Mouse (Mus musculus) limb, embryonic 14.5 days (tissue): ENCODE results near the gene Gad2. TPM values are rescaled to one million over a fixed set of nuclear protein-coding genes. Genes with fewer than 3 reads are reported as not detected.

Experiments
- ATAC-seq: fragments of 200-750 bp; cut with Nextera tagmentation; 2 replicates; pipeline ENCODE4 v1.8.0; 2017; ENCODE audit warnings: low read depth, moderate number of reproducible peaks, moderate TSS enrichment; ENCODE audit not compliant: low FRiP score
- DNase-seq: peaks from one replicate; pipeline ENCODE4 v3.0.0-alpha.2; 2015; ENCODE audit warnings: low spot score
- H3K27ac ChIP-seq: fragments of 300-500 bp; sonication (generic); replicated peaks from 2 replicates; pipeline ENCODE4 v1.5.1; 2014; ENCODE audit warnings: low read depth, mild to moderate bottlenecking, low read length, moderate library complexity, mixed read lengths
- H3K27me3 ChIP-seq: fragments of 300-500 bp; sonication (generic); 2 replicates; pipeline ENCODE4 v1.6.1; 2014; ENCODE audit warnings: low read length, mixed read lengths; ENCODE audit not compliant: control insufficient read depth, insufficient read depth
- H3K36me3 ChIP-seq: fragments of 300-500 bp; sonication (generic); 2 replicates; pipeline ENCODE4 v1.6.1; 2014; ENCODE audit warnings: mild to moderate bottlenecking, low read length, moderate library complexity, mixed read lengths; ENCODE audit not compliant: control insufficient read depth, insufficient read depth
- H3K4me1 ChIP-seq: fragments of 300-500 bp; sonication (generic); 2 replicates; pipeline ENCODE4 v1.6.1; 2014; ENCODE audit warnings: antibody characterized with exemption, low read length, mixed read lengths; ENCODE audit not compliant: control insufficient read depth, insufficient read depth
- H3K4me2 ChIP-seq: fragments of 300-500 bp; sonication (generic); replicated peaks from 2 replicates; pipeline ENCODE4 v1.6.1; 2014; ENCODE audit warnings: low read depth, mild to moderate bottlenecking, low read length, moderate library complexity; ENCODE audit not compliant: severe bottlenecking
- H3K4me3 ChIP-seq: fragments of 300-500 bp; sonication (generic); replicated peaks from 2 replicates; pipeline ENCODE4 v1.5.1; 2014; ENCODE audit warnings: low read length
- H3K9ac ChIP-seq: fragments of 300-500 bp; sonication (generic); 2 replicates; pipeline ENCODE4 v1.6.1; 2014; ENCODE audit warnings: mild to moderate bottlenecking, low read depth, low read length, moderate library complexity; ENCODE audit not compliant: severe bottlenecking
- H3K9me3 ChIP-seq: fragments of 300-500 bp; sonication (generic); 2 replicates; pipeline ENCODE4 v1.6.1; 2016; ENCODE audit warnings: low read length; ENCODE audit not compliant: control insufficient read depth
- POLR2A ChIP-seq: fragments of 200-500 bp; IDR thresholded peaks from 2 replicates; pipeline ENCODE4 v1.8.0; 2012; ENCODE audit warnings: inconsistent platforms, mild to moderate bottlenecking, moderate library complexity, borderline replicate concordance; ENCODE audit not compliant: insufficient read depth, insufficient read length; ENCODE audit errors: extremely low read depth
- WGBS: fragments of 180-500 bp; shearing (Covaris S2); extraction: QIAGEN DNeasy Blood & Tissue Kit; methylation state at CpG from one replicate; pipeline ENCODE4 v1.1.7; 2014; 5-methylcytosine and 5-hydroxymethylcytosine counted together
- polyA plus RNA-seq, 2 experiments: library from polyadenylated mRNA; depleted of rRNA in 1 of 2; stranded (reverse) in 1 of 2; unstranded in 1 of 2; fragments of >200 nt; fragmentation: Nextera tagmentation in 1 of 2; extraction: Ambion mirVana in 1 of 2; gene quantifications; 2 replicates each; pipeline versions ENCODE4 v1.2.1 to v1.2.3; 2012 to 2014

The Gad2 gene
- polyA plus RNA-seq, 2 experiments, result 0.08 to 0.38 TPM

DNA sequence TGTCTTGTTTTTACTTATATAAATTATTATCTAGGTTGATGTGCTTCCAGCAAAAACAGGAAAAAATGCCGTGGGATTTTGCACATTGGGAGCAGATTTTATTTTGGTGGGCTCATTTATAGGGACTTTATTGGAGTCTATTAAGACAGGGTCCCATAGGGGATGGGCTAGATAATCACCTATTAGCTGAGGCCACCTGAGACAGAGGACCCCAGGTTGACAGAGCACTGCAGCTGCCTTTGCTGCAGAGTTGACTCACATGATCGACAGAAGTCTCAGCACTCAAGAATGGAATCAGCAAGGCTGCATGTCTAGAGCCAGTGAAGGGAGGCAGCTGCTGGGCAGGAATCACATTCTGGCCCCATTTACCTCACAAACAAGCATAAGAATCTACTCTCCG lies 84.2 kb downstream of the Gad2 start:
- no peaks in the 10 kb centered on the region for H3K4me1 ChIP-seq
- no peak overlapping the region for H3K9ac ChIP-seq
- WGBS, result 49% methylated on average over 3 of the region's 3 CpGs
- no peaks in the 10 kb centered on the region for H3K36me3 ChIP-seq
- no peak for DNase-seq
- no peaks in the 10 kb centered on the region for H3K27me3 ChIP-seq
- H3K4me3 ChIP-seq, result no peak overlapping the region
- no peak for TF ChIP-seq POLR2A
- no peak overlapping the region for H3K27ac ChIP-seq
- no peak for ATAC-seq
- H3K9me3 ChIP-seq, result no peaks in the 10 kb centered on the region
- no peak overlapping the region for H3K4me2 ChIP-seq

DNA sequence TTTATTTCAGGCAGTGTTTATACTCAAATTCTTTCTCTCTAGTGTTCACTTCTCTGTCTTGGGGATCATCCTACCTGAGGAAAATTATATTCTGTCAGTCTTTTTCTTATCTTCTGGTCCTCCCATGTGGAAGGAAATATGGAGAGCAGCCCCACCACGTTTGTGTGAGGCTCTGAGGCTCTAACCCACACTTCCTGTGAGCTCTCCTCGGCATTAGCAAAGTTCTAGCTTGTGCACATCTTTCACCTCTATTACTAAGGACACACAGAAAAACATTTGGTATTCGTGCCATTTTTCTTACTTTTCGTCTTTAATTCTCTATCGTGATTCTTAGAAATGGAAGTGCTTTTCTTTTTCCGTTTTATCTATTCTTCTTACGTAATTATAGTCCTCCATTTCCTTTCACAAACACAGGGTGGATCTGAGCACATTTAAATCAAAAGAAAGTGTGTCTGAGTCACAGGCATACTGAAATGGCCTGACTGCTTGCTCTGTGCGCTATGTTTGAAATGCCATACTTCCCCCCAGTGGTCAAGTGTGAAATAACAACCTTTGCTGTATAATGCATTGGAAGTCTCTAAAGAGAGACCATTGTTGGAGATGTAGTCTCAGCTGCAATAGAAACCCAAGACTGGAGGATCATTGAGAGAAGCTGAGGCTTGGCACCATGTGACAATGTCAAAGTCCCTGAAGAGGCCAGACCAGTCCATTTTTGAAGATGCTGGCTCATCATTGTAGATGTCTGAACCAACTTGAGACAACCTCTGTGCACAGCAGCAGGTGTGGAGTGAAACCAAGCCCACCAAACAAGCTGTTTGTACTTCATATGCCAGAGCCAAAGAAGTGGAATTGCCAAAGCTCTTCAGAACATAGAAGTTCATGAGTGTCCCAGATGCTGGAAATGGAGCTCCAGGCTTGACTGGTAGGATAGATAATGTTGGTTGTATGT lies 99.8 kb downstream of the Gad2 start:
- H3K4me1 ChIP-seq, result no peaks in the 10 kb centered on the region
- H3K9ac ChIP-seq, result no peak overlapping the region
- no peaks in the 10 kb centered on the region for H3K27me3 ChIP-seq
- 26% methylated on average over 8 of the region's 8 CpGs for WGBS
- TF ChIP-seq POLR2A, result no peak
- no peak overlapping the region for H3K4me3 ChIP-seq
- no peak overlapping the region for H3K27ac ChIP-seq
- H3K4me2 ChIP-seq, result no peak overlapping the region
- DNase-seq, result peak; percentile 80
- H3K9me3 ChIP-seq, result no peaks in the 10 kb centered on the region
- H3K36me3 ChIP-seq, result no peaks in the 10 kb centered on the region
- peak; percentile 88 for ATAC-seq

DNA sequence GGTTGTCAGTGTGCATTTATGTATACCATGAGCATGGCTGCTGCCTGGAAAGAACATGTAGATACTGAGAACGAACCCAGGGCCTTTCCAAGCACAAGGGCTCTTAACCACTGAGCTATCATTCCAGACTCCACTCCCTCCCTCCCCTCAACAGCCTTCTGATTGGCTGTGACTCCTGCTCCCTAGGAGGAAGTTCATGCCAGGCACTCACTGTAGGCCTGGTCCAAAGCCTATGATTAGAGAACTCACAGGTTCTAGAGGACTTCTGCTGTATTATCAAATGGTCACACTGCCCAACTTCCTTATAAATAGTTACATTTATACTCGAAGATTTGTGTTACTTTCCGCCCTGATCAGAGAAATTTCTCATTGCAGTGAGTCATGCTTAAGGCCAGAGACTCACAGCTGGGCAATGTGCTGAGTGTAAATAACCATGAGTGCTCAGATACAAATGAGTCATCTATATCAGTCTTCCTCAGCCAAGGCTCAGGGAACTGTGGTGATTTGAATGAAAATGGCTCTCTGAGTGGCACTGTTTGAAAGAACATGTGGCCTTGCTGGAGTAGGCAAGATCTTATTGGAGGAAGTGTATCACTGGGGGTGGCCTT lies 102.0 kb downstream of the Gad2 start:
- no peak for TF ChIP-seq POLR2A
- DNase-seq, result no peak
- no peak overlapping the region for H3K27ac ChIP-seq
- no peak overlapping the region for H3K9ac ChIP-seq
- H3K27me3 ChIP-seq, result no peaks in the 10 kb centered on the region
- no peaks in the 10 kb centered on the region for H3K9me3 ChIP-seq
- no peaks in the 10 kb centered on the region for H3K36me3 ChIP-seq
- H3K4me2 ChIP-seq, result no peak overlapping the region
- no peak for ATAC-seq
- no peak overlapping the region for H3K4me3 ChIP-seq
- WGBS, result 79% methylated on average over 3 of the region's 3 CpGs
- H3K4me1 ChIP-seq, result no peaks in the 10 kb centered on the region

DNA sequence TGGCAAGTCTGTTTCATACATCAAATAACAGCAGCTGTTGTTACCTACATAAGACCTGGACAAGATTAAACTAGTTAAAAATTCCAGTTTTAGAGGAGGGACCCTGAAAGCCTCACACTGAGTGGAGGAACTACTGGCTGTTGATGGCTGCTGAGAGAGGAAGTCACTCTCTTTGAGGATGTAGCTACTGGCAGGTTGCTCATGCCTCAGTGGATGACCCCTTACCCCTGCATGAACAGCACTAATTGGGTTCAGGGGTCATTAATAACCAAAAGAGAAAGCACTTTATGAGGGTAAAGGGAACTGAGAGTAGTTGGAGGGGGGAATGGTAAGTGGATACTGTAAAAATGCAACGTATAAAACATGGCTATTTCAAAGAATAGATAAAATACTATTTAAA lies 105.1 kb downstream of the Gad2 start:
- ATAC-seq (no peak), DNase-seq (no peak)
- Histone ChIP-seq H3K27ac (no peak overlapping the region), H3K4me1 (no peaks in the 10 kb centered on the region), H3K4me2 (no peak overlapping the region), H3K36me3 (no peaks in the 10 kb centered on the region), H3K4me3 (no peak overlapping the region), H3K9me3 (no peaks in the 10 kb centered on the region), H3K9ac (no peak overlapping the region), H3K27me3 (no peaks in the 10 kb centered on the region)
- no peak for TF ChIP-seq POLR2A
- WGBS, result 74% methylated on average over 1 of the region's 1 CpGs

DNA sequence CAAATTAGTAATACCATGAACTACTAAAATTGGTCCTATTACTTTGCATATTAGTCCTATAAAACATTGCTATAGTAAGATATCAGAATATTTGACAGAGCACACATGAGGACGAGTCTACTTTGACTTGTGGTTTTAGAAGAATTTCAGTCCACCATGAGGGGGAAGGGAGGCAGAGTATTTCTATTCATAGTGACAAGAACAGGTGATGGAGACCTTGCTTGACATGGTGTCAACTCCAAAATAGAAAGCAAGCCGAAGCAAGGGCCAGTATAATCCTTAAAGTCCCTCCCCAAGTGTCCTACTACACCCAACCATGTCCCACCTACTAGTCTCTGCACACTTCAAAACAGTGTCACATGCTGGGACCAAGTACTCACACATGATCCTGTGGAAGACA lies 114.1 kb downstream of the Gad2 start:
- H3K4me1 ChIP-seq, result no peaks in the 10 kb centered on the region
- TF ChIP-seq POLR2A, result no peak
- H3K27me3 ChIP-seq, result no peaks in the 10 kb centered on the region
- H3K36me3 ChIP-seq, result no peaks in the 10 kb centered on the region
- H3K4me3 ChIP-seq, result no peak overlapping the region
- no peak overlapping the region for H3K4me2 ChIP-seq
- H3K9me3 ChIP-seq, result no peaks in the 10 kb centered on the region
- ATAC-seq, result no peak; the same call in 1 of the 2 replicates
- H3K9ac ChIP-seq, result no peak overlapping the region
- peak; percentile 2 for DNase-seq
- H3K27ac ChIP-seq, result no peak overlapping the region
- WGBS, result 72% methylated on average over 2 of the region's 2 CpGs
